Mouse (Mus musculus): ENCODE results near the gene Plekhm1.

DNA sequence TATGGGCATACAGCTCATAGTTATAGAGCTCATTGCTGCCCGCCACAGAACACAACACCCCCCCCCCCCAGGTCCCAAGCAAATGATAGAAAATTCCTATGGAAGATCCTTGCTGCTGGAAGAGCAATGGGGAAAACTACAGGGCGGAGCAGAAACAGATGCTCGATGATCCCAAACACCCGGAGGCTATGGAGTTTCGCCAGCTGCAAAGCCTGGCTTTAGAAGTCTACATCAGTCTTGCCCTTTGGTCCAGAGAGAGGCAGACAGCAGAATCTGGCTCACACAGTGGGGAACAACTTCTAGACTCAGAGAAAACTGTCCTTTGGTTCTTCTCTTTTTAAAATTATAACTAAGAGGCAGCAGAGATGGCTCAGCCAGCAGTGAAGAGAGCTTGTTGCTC, 76.9 kb downstream of the Plekhm1 start:
- TF ChIP-seq CTCF (IDR thresholded peaks at IDR 0.05; ENCODE audit: borderline replicate concordance, insufficient read depth, low read depth, low read length) (no peak), POLR2A (IDR thresholded peaks at IDR 0.05; ENCODE audit: borderline replicate concordance, insufficient read depth, low read length) (no peak)
